Mouse (Mus musculus): ENCODE data around the gene Slc16a10.

Gene Slc16a10

GRCm38 (mm10) chr10:40068595-40068994, 73.5 kb downstream of the Slc16a10 start:
- no peak for DNase-seq (ENCODE audit: extremely low spot score)

- no peak for DNase-seq (ENCODE audit: extremely low spot score)
Observed at GRCm38 (mm10) chr10:40067529-40067928, 74.5 kb downstream of the Slc16a10 start.

- no peak for DNase-seq (ENCODE audit: extremely low spot score)
Observed at GRCm38 (mm10) chr10:40067071-40067470, 75.0 kb downstream of the Slc16a10 start.

- DNase-seq (ENCODE audit: extremely low spot score): no peak
Observed at GRCm38 (mm10) chr10:40065357-40065756, 76.7 kb downstream of the Slc16a10 start.

GRCm38 (mm10) chr10:40063291-40063890, 78.7 kb downstream of the Slc16a10 start:
- no peak for DNase-seq (ENCODE audit: extremely low spot score)

- no peak for DNase-seq (ENCODE audit: extremely low spot score)
Observed at GRCm38 (mm10) chr10:40062812-40063211, 79.2 kb downstream of the Slc16a10 start.

GRCm38 (mm10) chr10:40061926-40062325, 80.1 kb downstream of the Slc16a10 start:
- DNase-seq (ENCODE audit: extremely low spot score): no peak

- DNase-seq (ENCODE audit: extremely low spot score): no peak
Observed at GRCm38 (mm10) chr10:40058786-40059120, 83.3 kb downstream of the Slc16a10 start.

- DNase-seq (ENCODE audit: extremely low spot score): no peak
Observed at GRCm38 (mm10) chr10:40058062-40058785, 83.8 kb downstream of the Slc16a10 start.

GRCm38 (mm10) chr10:40057615-40058014, 84.4 kb downstream of the Slc16a10 start:
- no peak for DNase-seq (ENCODE audit: extremely low spot score)

GRCm38 (mm10) chr10:40054455-40054854, 87.6 kb downstream of the Slc16a10 start:
- no peak for DNase-seq (ENCODE audit: extremely low spot score)

- DNase-seq (ENCODE audit: extremely low spot score): no peak
Observed at GRCm38 (mm10) chr10:40053896-40054295, 88.2 kb downstream of the Slc16a10 start.

GRCm38 (mm10) chr10:40053257-40053895, 88.7 kb downstream of the Slc16a10 start:
- no peak for DNase-seq (ENCODE audit: extremely low spot score)

GRCm38 (mm10) chr10:40051997-40052396, 90.1 kb downstream of the Slc16a10 start:
- DNase-seq (ENCODE audit: extremely low spot score): no peak

GRCm38 (mm10) chr10:40050763-40051162, 91.3 kb downstream of the Slc16a10 start:
- no peak for DNase-seq (ENCODE audit: extremely low spot score)

GRCm38 (mm10) chr10:40041339-40041738, 100.7 kb downstream of the Slc16a10 start:
- no peak for DNase-seq (ENCODE audit: extremely low spot score)

- DNase-seq (ENCODE audit: extremely low spot score): no peak
Observed at GRCm38 (mm10) chr10:40036686-40037560, 105.1 kb downstream of the Slc16a10 start.

- DNase-seq (ENCODE audit: extremely low spot score): no peak
Observed at GRCm38 (mm10) chr10:40034956-40035355, 107.1 kb downstream of the Slc16a10 start.

- no peak for DNase-seq (ENCODE audit: extremely low spot score)
Observed at GRCm38 (mm10) chr10:40032897-40033296, 109.2 kb downstream of the Slc16a10 start.

GRCm38 (mm10) chr10:40030716-40031115, 111.3 kb downstream of the Slc16a10 start:
- no peak for DNase-seq (ENCODE audit: extremely low spot score)

GRCm38 (mm10) chr10:40029610-40030009, 112.4 kb downstream of the Slc16a10 start:
- DNase-seq (ENCODE audit: extremely low spot score): no peak

- no peak for DNase-seq (ENCODE audit: extremely low spot score)
Observed at GRCm38 (mm10) chr10:40028091-40028490, 114.0 kb downstream of the Slc16a10 start.
